In genomic region chr3:83769036-83769410, GRCm38 (mm10) we compare ENCODE assay signal across 9 mouse cellular contexts. TPM values are rescaled to one million over a fixed set of nuclear protein-coding genes. Genes with fewer than 3 reads are reported as not detected.
DNase-seq lines count a peak whose midpoint lies in the region; ATAC-seq and TF ChIP-seq lines count a peak whose summit lies in the region.
"Had no signal": no experiment of that assay in that cellular context is flagged by ENCODE, and none has a peak within 500 bp of the region (broad histone marks: within the 10 kb centered on the region; RNA-seq: fewer than 3 reads in every experiment).

No protein-coding gene starts in this region.

- no peak overlapping the region for H3K4me3 ChIP-seq in forebrain, postnatal 0 days (ENCODE audit: low read depth, low read length)

- H3K9ac ChIP-seq in forebrain, postnatal 0 days = 0 out of 2 replicates have a peak overlapping the region, but pooled peaks have one; percentile 10

- ATAC-seq in forebrain, postnatal 0 days = no peak
- no peak for ATAC-seq in erythroid progenitor cell, adult 5-6 weeks (replicated peaks; ENCODE audit: low FRiP score, poor library complexity, severe bottlenecking)

- H3K27me3 ChIP-seq in forebrain, postnatal 0 days (ENCODE audit: insufficient read depth, low read length) = no peaks in the 10 kb centered on the region; the same call in 1 of the 2 replicates

- peaks cover 6% of the 10 kb centered on the region; the same call in 1 of the 2 replicates for H3K4me1 ChIP-seq in forebrain, postnatal 0 days (ENCODE audit: insufficient read depth)

- peaks cover 5% of the 10 kb centered on the region; the same call in 1 of the 2 replicates for H3K36me3 ChIP-seq in forebrain, postnatal 0 days (ENCODE audit: insufficient read depth)

- H3K27ac ChIP-seq in forebrain, postnatal 0 days (ENCODE audit: low read depth, low read length) = no peak overlapping the region

- peak; percentile 37 for TF ChIP-seq CTCF in forebrain, postnatal 0 days (IDR thresholded peaks at IDR 0.05; ENCODE audit: low read depth)

- H3K9me3 ChIP-seq in forebrain, postnatal 0 days (ENCODE audit: low read length) = no peaks in the 10 kb centered on the region

- peak; percentile 26 to 45 for DNase-seq in cerebellum, postnatal 10 days
- no peak for DNase-seq in cerebellum, adult 18-20 months
- peak; percentile 27 for DNase-seq in ES-CJ7 (ENCODE audit: low read depth, low spot score)
- no peak for DNase-seq in forebrain, postnatal 0 days
- peak; percentile 43 for DNase-seq in mesoderm, embryonic 11.5 days (ENCODE audit: low read depth, low spot score)
- no peak for DNase-seq in lung, postnatal 36 days
- DNase-seq in gastrocnemius, adult 18-20 months (ENCODE audit: low spot score) = no peak
- DNase-seq: layer of hippocampus, postnatal 36 days had no signal

- WGBS in forebrain, postnatal 0 days = 17% methylated on average over 10 of the region's 10 CpGs

- peak overlapping the region; percentile 19; the same call in 1 of the 2 replicates for H3K4me2 ChIP-seq in forebrain, postnatal 0 days (ENCODE audit: low read depth)

RNA-seq across cellular contexts. Expression of gene Sfrp2, which starts 2.9 kb away (rescaled TPM):
- 13.8 and 26.3 TPM in 2 replicates for total RNA-seq in forebrain, postnatal 0 days (2014; rRNA removed)
- 20.1 and 24.2 TPM in 2 replicates for polyA plus RNA-seq in forebrain, postnatal 0 days (2015; fragmentation: Nextera tagmentation; extraction: Ambion mirVana)
- total RNA-seq in erythroid progenitor cell, adult 5-6 weeks (2015; ENCODE audit: low replicate concordance) = not detected in 2 replicates
- total RNA-seq in erythroid progenitor cell, adult 5-6 weeks (2017; ENCODE audit: low replicate concordance) = not detected in 2 replicates
- 1 to 10 TPM; 1.4 to 3.0 TPM for total RNA-seq in gastrocnemius, adult 18-20 months (2021)

Comparison
In these comparisons a context has a peak if more than half of its experiments do, and no peak if none do; other contexts are left out.
1. DNase-seq: peak in cerebellum, postnatal 10 days (2 of 2), ES-CJ7 (single experiment) and mesoderm, embryonic 11.5 days (single experiment); none in cerebellum, adult 18-20 months (0 of 2), forebrain, postnatal 0 days (single experiment), lung, postnatal 36 days (single experiment) and gastrocnemius, adult 18-20 months (single experiment).